Mouse (Mus musculus) stomach, postnatal 0 days (tissue): ENCODE measurements at regions not wholly inside any gene's neighbourhood (a gene's known extent, or its start where the extent isn't known, plus 50 kb on each side); places are given as distances from the start of the nearest gene placed in this dataset.
"Not testable (repeated sequence)": the region's sequence is repeated elsewhere in the genome, so short reads cannot be mapped to it uniquely, and the experiment has no call there.

Source experiments
- CTCF ChIP-seq: IDR thresholded peaks from 2 replicates; pipeline ENCODE4 v1.5.1; 2016; ENCODE audit warnings: antibody characterized with exemption, low read depth, mild to moderate bottlenecking, moderate library complexity
- EP300 ChIP-seq: optimal IDR thresholded peaks from 2 replicates; pipeline ENCODE3; 2016; ENCODE audit warnings: antibody characterized with exemption

DNA sequence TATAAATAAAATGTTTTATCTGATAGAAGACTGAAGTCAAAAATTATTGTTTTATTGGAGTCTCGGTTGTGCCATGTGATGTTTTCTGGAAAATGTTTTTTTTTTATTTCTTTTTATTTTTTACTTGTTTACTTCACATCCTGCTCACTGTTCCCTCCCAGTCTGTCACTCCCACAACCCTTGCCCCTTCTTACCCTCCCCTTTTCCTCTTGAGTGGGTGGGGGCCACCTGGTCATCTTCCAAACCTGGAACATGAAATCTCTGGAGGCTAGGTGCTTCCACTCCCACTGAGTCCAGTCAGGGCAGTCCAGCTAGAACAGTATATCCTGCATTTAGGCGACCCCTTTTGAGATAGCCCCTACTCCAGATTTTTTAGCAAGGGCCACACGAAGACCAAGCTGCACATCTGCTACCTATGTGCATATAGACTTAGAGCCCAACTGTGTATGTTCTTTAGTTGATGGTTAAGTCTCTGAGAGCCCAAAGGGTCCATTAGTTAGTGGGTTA, 98.3 kb upstream of the Gm21119 start:
- TF ChIP-seq CTCF, EP300: not testable (repeated sequence)
